Mouse (Mus musculus): Measurements from ENCODE around the gene Pibf1. TPM values are rescaled to one million over a fixed set of nuclear protein-coding genes. Genes with fewer than 3 reads are reported as not detected.

Pibf1 gene
- polyA plus RNA-seq, 1 experiment from 2014 or later = 7.6 TPM

DNA sequence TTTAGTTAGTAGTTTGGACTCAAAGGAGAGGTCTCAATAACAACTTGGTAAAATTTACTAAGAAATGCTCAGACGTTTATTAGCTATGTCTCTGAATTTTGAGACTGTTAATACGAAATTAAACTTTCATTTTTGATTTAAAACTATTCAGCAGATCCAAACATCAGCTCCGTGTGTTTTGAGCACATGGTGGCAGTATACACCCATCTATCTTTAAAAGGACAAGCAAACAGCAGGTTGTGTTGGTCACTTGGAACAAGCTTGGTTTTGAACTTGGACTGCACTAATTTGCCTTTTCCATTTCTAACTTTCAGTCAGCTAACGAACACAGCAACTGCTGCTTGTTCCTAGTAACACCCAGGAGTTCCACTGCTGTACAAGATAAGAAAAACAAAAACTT is 18.4 kb downstream of the Pibf1 start:
- Histone ChIP-seq H3K9ac (ENCODE audit: low read length) (no peak overlapping the region), H3K4me1 (replicated peaks; ENCODE audit: control insufficient read depth, insufficient read depth) (no peaks in the 10 kb centered on the region), H3K27me3 (ENCODE audit: control insufficient read depth, insufficient read depth, low read length) (no peaks in the 10 kb centered on the region), H3K4me3 (ENCODE audit: low read depth, low read length) (no peak overlapping the region), H3K27ac (replicated peaks) (no peak overlapping the region), H3K4me2 (replicated peaks; ENCODE audit: low read depth) (no peak overlapping the region), H3K36me3 (ENCODE audit: control insufficient read depth, insufficient read depth, low read length) (no peaks in the 10 kb centered on the region; the same call in 1 of the 2 replicates), H3K9me3 (ENCODE audit: control insufficient read depth, low read length) (no peaks in the 10 kb centered on the region)
- DNase-seq (ENCODE audit: low spot score) (no peak), ATAC-seq (ENCODE audit: low FRiP score, low TSS enrichment) (no peak)
- TF ChIP-seq CTCF (IDR thresholded peaks at IDR 0.05; ENCODE audit: low read depth) (peak; percentile 61), EP300 (optimal IDR thresholded peaks at IDR 0.05) (no peak)
- 72% methylated on average over 4 of the region's 4 CpGs for WGBS

DNA sequence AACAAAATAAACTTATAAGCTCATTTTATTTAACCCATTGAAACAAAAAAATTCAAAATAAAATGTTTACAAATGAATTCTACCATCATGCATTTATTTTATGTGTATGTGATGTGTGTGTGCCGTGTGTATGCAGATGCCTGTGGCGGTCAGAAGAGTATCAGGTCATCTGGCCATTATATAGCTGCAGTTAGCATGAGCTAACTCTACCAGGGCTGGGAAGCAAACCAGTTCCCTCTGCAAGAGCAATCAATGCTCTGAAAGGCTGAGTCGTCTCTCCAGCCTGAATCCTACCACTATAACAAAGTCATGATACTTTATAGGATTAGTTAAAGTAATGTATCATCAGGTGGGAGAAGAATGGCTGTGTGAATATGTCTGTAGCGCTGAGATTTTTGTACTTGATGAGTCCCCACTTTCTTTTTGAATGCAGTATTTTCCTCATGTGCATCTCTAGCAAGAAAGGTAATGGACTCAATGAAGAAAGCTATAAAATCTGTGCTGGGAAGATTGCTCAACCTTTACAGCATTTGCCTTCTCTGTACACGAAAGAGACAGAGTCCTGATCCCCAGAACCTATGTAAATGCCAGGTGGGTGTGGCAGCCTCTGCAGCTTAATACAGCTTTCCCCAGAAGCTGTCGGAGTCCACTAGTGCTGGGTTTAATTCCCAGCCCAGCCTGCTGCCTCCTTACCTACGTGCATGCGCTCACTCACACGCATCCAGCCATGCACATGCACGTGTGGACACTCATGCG is 22.5 kb downstream of the Pibf1 start:
- Histone ChIP-seq H3K4me3 (ENCODE audit: low read depth, low read length) (no peak overlapping the region), H3K36me3 (ENCODE audit: control insufficient read depth, insufficient read depth, low read length) (no peaks in the 10 kb centered on the region), H3K4me1 (replicated peaks; ENCODE audit: control insufficient read depth, insufficient read depth) (no peaks in the 10 kb centered on the region), H3K9me3 (ENCODE audit: control insufficient read depth, low read length) (no peaks in the 10 kb centered on the region), H3K9ac (ENCODE audit: low read length) (no peak overlapping the region), H3K27ac (replicated peaks) (no peak overlapping the region), H3K27me3 (ENCODE audit: control insufficient read depth, insufficient read depth, low read length) (no peaks in the 10 kb centered on the region), H3K4me2 (replicated peaks; ENCODE audit: low read depth) (no peak overlapping the region)
- TF ChIP-seq EP300 (optimal IDR thresholded peaks at IDR 0.05) (no peak), CTCF (IDR thresholded peaks at IDR 0.05; ENCODE audit: low read depth) (no peak)
- DNase-seq (ENCODE audit: low spot score) = no peak
- no peak for ATAC-seq (ENCODE audit: low FRiP score, low TSS enrichment)
- WGBS = 80% methylated on average over 11 of the region's 11 CpGs

DNA sequence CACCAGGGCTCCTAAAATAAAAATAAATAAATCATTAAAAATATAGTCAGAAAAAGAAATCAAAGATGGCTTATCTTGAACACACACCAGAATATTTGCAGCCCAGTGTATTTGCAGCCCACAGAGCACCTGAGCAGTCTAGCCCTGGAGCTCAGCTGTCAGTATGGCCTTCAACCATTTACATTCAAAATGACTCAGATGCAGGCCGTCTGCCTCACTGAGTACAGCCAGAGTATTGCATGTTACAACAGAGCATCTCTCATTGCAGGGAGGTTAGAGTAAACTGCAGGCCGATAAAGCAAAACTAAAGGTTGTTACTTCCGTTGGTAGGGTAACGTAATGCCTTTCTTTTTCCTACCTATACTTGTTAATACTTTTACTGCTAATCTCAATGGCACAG is 24.9 kb downstream of the Pibf1 start:
- no peak overlapping the region for H3K9ac ChIP-seq (ENCODE audit: low read length)
- no peaks in the 10 kb centered on the region for H3K27me3 ChIP-seq (ENCODE audit: control insufficient read depth, insufficient read depth, low read length)
- no peak overlapping the region for H3K27ac ChIP-seq (replicated peaks)
- no peak for ATAC-seq (ENCODE audit: low FRiP score, low TSS enrichment)
- TF ChIP-seq EP300 (optimal IDR thresholded peaks at IDR 0.05) (no peak), CTCF (IDR thresholded peaks at IDR 0.05; ENCODE audit: low read depth) (peak; percentile 37)
- no peak overlapping the region for H3K4me3 ChIP-seq (ENCODE audit: low read depth, low read length)
- H3K4me1 ChIP-seq (replicated peaks; ENCODE audit: control insufficient read depth, insufficient read depth) = no peaks in the 10 kb centered on the region
- H3K4me2 ChIP-seq (replicated peaks; ENCODE audit: low read depth) = no peak overlapping the region
- DNase-seq (ENCODE audit: low spot score) = no peak
- WGBS = 76% methylated on average over 4 of the region's 4 CpGs
- no peaks in the 10 kb centered on the region for H3K36me3 ChIP-seq (ENCODE audit: control insufficient read depth, insufficient read depth, low read length)
- H3K9me3 ChIP-seq (ENCODE audit: control insufficient read depth, low read length) = no peaks in the 10 kb centered on the region

DNA sequence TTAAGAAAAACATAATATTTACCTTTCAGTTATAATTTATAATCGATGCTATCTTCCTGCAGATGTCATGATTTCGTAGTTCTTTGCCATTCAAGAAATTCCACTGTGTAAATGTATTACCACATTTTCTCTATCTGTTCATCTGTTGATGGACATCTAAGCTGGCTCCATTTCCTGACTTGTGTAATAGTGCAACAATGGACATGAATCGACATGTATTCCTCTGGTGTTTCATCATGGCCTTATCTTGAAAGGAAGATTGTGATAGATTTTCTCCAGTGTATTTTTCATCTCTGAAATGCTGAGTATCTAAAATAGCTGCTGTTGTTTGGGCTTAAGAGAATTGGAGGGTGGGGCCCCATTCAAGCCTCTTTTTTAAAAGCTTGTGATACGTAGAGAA is 27.5 kb downstream of the Pibf1 start:
- 59% methylated on average over 4 of the region's 4 CpGs for WGBS
- H3K4me1 ChIP-seq (replicated peaks; ENCODE audit: control insufficient read depth, insufficient read depth) = no peaks in the 10 kb centered on the region
- no peak overlapping the region for H3K27ac ChIP-seq (replicated peaks)
- H3K27me3 ChIP-seq (ENCODE audit: control insufficient read depth, insufficient read depth, low read length) = no peaks in the 10 kb centered on the region
- no peak overlapping the region for H3K4me3 ChIP-seq (ENCODE audit: low read depth, low read length)
- ATAC-seq (ENCODE audit: low FRiP score, low TSS enrichment) = no peak
- H3K9ac ChIP-seq (ENCODE audit: low read length) = no peak overlapping the region
- H3K4me2 ChIP-seq (replicated peaks; ENCODE audit: low read depth) = no peak overlapping the region
- no peak for TF ChIP-seq CTCF (IDR thresholded peaks at IDR 0.05; ENCODE audit: low read depth)
- TF ChIP-seq EP300 (optimal IDR thresholded peaks at IDR 0.05) = peak; percentile 92
- no peak for DNase-seq (ENCODE audit: low spot score)
- H3K9me3 ChIP-seq (ENCODE audit: control insufficient read depth, low read length) = no peaks in the 10 kb centered on the region
- H3K36me3 ChIP-seq (ENCODE audit: control insufficient read depth, insufficient read depth, low read length) = no peaks in the 10 kb centered on the region

DNA sequence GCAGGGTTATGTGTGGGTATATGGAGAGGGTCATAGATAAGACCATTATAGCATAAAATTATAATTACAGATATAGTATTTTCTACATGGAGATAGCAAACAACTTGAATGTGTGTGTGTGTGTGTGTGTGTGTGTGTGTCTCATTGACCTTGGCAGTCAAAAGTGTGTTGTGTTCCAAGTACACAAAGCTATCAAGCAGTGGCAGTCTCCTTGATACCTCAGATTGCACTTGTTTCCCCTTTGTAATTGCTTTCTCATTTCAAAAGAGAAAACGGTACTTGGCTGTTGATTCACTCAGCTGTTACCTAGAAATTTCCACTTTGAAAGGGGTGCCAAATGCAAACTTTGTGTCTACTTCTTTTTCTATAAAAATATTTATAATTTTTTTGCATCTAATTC is 28.3 kb downstream of the Pibf1 start:
- Histone ChIP-seq H3K27ac (replicated peaks) (no peak overlapping the region), H3K4me3 (ENCODE audit: low read depth, low read length) (no peak overlapping the region), H3K27me3 (ENCODE audit: control insufficient read depth, insufficient read depth, low read length) (no peaks in the 10 kb centered on the region), H3K4me1 (replicated peaks; ENCODE audit: control insufficient read depth, insufficient read depth) (no peaks in the 10 kb centered on the region), H3K9me3 (ENCODE audit: control insufficient read depth, low read length) (no peaks in the 10 kb centered on the region), H3K9ac (ENCODE audit: low read length) (no peak overlapping the region), H3K4me2 (replicated peaks; ENCODE audit: low read depth) (no peak overlapping the region), H3K36me3 (ENCODE audit: control insufficient read depth, insufficient read depth, low read length) (no peaks in the 10 kb centered on the region)
- TF ChIP-seq CTCF (IDR thresholded peaks at IDR 0.05; ENCODE audit: low read depth) (no peak), EP300 (optimal IDR thresholded peaks at IDR 0.05) (no peak)
- ATAC-seq (ENCODE audit: low FRiP score, low TSS enrichment) (no peak), DNase-seq (ENCODE audit: low spot score) (no peak)
- WGBS = 53% methylated on average over 1 of the region's 1 CpGs

DNA sequence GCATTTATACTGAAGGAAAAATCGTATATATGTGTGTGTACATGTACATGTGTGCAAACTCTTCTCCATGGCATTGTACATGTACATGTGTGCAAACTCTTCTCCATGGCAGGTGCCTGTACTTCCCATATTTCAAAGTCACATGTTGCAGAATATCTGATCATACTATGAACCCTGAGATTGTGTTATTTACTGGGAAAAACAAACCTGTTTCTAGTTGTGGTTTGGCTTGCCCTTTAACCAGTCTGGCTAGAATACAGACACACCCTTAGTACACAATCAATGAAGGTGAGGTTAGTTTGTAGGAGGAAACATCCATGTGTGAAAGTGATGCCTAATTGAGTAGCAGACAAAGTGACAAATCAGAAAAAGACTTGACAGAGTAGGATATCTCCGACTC is 29.8 kb downstream of the Pibf1 start:
- Histone ChIP-seq H3K4me1 (replicated peaks; ENCODE audit: control insufficient read depth, insufficient read depth) (no peaks in the 10 kb centered on the region), H3K4me3 (ENCODE audit: low read depth, low read length) (no peak overlapping the region), H3K4me2 (replicated peaks; ENCODE audit: low read depth) (no peak overlapping the region), H3K27me3 (ENCODE audit: control insufficient read depth, insufficient read depth, low read length) (no peaks in the 10 kb centered on the region), H3K36me3 (ENCODE audit: control insufficient read depth, insufficient read depth, low read length) (no peaks in the 10 kb centered on the region), H3K9me3 (ENCODE audit: control insufficient read depth, low read length) (no peaks in the 10 kb centered on the region), H3K27ac (replicated peaks) (no peak overlapping the region), H3K9ac (ENCODE audit: low read length) (no peak overlapping the region)
- ATAC-seq (ENCODE audit: low FRiP score, low TSS enrichment) (peak; percentile 94), DNase-seq (ENCODE audit: low spot score) (no peak)
- TF ChIP-seq CTCF (IDR thresholded peaks at IDR 0.05; ENCODE audit: low read depth) = no peak
- no peak for TF ChIP-seq EP300 (optimal IDR thresholded peaks at IDR 0.05)
- WGBS = 79% methylated on average over 2 of the region's 2 CpGs
